Mouse (Mus musculus) mouse embryonic stem cell (cell line): ENCODE results near the gene Dbn1.

ENCODE experiments used
- in situ Hi-C, 2 experiments: fragments of 300-500 bp; cut with MboI; formaldehyde crosslinking; loops; 1 replicate in 1 of 2; 3 replicates in 1 of 2; pipeline ENCODE4 v1.14.3; 2019 to 2020; ENCODE audit warnings: low sequenced_read_pairs in 2 of 2, low pct_unique_long_range_greater_than_20kb in 1 of 2, mixed read lengths in 1 of 2; ENCODE audit not compliant: unreplicated experiment in 1 of 2

Gene Dbn1

DNA sequence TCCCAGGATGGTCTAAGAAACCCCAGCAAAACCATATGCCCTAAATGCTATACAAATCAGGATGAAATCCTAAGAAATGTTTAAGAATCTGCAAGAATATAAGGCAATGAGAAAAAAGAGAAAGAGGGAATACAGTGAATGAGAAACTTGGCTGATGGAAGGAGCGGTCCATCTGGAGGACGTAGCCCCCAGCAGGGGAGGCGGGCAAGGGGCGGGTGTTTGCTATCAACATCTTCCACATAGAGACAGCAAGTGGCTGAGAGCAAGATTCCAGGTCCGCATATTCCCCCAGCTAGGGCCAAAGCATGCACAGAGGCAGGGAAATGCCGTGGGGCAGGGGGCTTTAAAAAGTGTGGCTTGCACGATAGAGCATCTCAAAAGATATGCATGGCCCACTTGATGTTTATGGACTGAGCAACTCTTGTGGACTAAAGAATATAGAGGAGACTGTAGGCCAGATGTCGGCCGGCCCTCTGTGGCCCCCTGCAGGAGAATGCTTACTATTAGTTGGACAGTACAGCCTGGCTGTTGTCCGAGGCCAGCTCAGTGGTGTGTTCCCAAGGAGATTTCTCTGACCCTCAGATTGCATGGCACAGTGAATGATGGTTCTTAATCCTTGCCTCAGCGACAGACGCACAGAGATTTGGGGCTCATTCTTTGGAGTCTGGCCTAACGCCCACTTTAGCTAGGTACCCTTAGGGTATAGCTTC lies 18.9 kb downstream of the Dbn1 start:
- in situ Hi-C loops = no loop called here

DNA sequence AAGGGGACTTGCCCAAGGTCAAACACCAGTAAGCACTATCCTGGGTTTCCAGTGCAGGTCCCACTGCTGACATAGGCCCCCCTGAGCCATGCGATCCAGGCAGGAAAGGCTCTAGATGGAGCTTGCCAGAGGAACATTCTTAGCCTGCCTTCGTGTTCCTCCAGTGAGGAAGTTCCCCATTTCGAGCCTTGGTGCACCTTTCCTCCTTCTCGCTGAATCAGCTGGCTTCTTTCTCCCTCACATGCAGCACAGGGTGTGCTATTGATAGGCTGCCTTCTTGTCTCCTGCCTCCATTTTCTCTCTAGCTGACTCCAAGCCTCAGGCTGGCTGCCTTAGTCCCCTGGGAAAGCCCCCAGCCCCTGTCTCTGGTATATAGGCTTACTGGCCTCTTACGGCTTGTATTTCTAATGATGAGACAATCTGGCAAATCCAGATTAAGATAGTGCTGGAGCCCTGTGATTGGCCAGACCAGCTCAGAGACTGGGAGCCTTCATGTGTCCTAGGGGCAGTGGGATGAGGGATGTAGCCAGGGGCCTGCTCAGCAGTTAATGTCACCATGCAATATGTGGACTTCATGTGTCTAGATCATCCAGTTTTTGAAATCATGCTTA lies 22.0 kb downstream of the Dbn1 start:
- in situ Hi-C loops = no loop called here

- in situ Hi-C loops = no loop called here
Measured at GRCm38 (mm10) chr13:55465184-55465583, 22.7 kb downstream of the Dbn1 start.

GRCm38 (mm10) chr13:55464027-55464884 lies 23.7 kb downstream of the Dbn1 start, which contains the start of gene Prr7:
TSS of gene Prr7 (plus strand) at chr13:55464267.
- in situ Hi-C loops = no loop called here

- in situ Hi-C loops = no loop called here
Measured at GRCm38 (mm10) chr13:55463399-55464026, 24.4 kb downstream of the Dbn1 start.

GRCm38 (mm10) chr13:55462965-55463364 lies 24.9 kb downstream of the Dbn1 start:
- in situ Hi-C loops = no loop called here

- in situ Hi-C loops = no loop called here
Measured at GRCm38 (mm10) chr13:55451785-55452549, 35.9 kb downstream of the Dbn1 start.

GRCm38 (mm10) chr13:55451296-55451695 lies 36.6 kb downstream of the Dbn1 start:
- in situ Hi-C loops = no loop called here

- in situ Hi-C loops = no loop called here
Measured at GRCm38 (mm10) chr13:55450511-55450980, 37.4 kb downstream of the Dbn1 start.

DNA sequence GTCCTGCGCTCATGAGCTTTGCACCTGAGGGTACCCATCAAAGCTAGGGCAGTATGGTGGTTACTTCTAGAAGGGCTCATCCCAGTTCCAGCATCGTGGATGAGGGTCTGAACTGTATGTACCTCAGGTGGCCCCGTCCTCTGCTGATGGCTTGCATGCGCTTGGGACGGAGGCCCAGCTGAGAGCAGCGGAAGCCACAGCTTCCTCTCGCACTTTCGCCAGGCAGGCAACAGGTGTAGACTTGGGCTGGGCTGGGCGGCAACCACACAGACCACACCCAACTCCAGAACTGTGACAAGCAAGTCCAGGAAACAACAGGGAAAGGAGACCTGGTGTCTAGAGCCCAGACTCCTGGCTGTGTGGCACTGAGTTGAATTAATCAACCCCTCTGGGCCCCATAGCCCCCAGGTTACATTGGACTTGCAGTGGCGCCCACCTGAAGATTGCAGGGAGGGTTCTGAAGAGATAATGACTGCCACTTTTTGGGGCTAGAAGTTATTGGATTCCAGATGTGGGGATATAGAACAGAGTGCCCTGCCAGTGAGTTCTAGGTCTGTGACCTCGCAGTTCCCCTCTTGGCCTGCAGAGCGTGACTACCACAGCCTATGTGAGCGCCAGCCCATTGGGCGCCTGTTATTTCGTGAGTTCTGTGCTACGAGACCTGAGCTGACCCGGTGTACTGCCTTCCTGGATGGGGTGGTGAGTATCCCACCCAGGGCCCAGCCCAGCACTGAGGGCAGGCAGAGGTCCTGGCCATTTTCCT lies 38.1 kb downstream of the Dbn1 start:
- in situ Hi-C loops = no loop called here

GRCm38 (mm10) chr13:55449205-55449604 lies 38.7 kb downstream of the Dbn1 start:
- in situ Hi-C loops = no loop called here

DNA sequence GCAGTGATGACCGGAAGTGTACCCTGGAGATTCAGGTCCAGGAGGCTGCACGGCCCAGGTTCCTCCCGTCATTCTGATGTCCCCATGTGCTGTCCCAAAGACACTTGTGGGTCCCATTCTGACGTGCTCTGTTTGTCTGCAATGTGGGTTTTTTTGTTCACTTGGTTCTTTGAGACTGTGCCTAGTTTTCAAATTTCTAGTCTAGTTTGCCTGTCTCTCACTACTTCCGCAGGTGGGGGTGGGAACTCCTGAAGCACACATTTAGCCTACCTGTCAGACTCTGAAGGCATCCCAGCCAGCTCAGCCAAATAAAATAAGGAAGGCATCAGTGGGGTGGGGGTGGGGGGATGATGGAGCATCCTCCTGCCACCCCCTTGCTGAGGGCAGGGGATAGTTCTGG lies 39.8 kb downstream of the Dbn1 start:
- in situ Hi-C loops = no loop called here

DNA sequence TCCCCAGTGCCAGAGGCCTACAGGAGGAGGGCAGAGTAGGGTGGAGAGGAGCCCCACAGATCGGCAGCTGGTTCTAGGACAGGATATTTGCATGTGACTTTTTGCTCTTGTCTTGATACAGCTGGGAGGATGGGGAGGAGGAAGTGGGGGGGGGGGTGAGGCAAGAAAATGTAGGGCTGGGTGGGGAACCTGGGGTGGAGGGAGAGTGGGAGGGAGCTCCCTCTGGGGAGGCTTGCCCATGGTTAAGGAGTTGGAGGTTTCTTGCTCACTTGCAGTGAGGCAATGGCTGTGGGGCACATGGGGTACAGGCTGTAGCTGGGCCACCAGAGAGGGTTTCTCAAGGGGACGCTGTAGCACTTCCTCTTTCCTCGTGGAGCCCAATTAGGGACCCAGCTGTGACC lies 40.4 kb downstream of the Dbn1 start:
- in situ Hi-C loops = no loop called here

DNA sequence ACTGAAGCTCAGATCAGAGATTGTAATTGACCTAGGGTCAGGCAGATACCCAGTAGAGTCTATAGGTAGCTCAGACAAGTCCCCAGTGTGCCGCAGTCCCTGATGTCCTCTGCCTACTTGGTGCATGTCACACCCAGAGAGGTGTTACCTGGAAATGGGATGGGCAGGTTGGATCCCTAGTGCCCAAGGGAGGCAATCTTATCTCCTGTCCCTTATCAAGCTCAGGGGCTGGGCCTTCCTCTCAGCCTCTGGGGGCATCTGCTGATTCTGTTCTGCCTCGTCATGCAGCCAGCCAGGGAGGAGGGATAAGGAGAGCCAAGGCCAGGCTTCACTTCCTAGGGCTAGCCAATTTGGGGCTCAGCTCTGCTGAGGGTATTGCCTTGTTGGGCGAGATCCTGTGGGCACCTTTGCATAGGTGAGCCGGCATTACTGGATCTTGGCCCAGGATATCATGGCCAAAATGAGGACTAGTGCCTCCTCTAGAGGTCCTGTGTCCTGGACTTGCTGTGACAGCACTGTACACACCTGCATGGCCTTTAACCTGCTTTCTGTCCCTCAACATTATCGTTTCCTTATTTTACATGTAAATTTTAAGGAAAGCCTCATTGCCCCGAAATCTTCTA lies 41.3 kb downstream of the Dbn1 start:
- in situ Hi-C loops = no loop called here

GRCm38 (mm10) chr13:55445361-55446091 lies 42.4 kb downstream of the Dbn1 start:
- in situ Hi-C loops = no loop called here

DNA sequence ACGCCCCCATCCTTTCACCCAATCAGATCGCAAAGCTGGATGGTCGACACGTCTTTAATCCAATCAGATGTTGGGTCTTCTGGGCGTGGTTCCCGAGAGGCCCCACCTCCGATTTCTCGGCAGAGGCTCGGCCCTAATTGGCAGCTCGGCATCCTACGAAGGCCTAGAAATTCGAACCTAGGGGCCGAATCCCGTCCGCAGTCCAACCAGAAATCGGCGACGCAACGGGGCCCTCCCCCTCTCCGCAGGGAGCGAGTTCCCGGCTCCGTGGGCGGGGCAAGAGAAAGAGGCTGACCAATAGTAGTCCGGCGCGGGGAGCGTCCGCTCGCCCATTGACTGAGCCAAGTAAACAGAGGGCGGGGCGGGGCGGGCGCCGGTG lies 43.0 kb downstream of the Dbn1 start, which contains the start of gene Grk6:
TSS of gene Grk6 (plus strand) at position 136 of the 379 bp plus-strand sequence.
- in situ Hi-C loops = no loop called here
